Mouse (Mus musculus): ENCODE measurements around the gene Dennd2a.

Dennd2a gene

DNA sequence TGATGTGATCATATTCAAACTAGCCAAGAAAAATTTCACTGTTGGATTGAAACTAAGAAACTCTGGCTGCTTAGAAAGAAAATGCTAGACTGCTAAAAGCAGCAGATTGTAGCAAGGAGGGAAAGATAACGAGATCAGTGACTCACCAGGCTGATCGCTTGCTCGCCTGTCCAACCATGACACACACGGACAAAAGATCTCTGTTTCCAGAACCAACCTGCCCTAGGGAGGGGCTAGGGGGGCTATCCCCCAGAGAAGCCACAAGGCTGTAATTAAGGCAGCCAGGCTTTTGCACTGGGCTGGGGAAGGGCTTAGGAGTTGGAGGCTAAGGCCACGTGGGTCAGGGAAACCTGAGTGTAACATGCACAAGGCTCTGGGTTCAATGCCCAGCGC is 41.9 kb downstream of the Dennd2a start:
- CTCF ChIA-PET = no interaction called here

DNA sequence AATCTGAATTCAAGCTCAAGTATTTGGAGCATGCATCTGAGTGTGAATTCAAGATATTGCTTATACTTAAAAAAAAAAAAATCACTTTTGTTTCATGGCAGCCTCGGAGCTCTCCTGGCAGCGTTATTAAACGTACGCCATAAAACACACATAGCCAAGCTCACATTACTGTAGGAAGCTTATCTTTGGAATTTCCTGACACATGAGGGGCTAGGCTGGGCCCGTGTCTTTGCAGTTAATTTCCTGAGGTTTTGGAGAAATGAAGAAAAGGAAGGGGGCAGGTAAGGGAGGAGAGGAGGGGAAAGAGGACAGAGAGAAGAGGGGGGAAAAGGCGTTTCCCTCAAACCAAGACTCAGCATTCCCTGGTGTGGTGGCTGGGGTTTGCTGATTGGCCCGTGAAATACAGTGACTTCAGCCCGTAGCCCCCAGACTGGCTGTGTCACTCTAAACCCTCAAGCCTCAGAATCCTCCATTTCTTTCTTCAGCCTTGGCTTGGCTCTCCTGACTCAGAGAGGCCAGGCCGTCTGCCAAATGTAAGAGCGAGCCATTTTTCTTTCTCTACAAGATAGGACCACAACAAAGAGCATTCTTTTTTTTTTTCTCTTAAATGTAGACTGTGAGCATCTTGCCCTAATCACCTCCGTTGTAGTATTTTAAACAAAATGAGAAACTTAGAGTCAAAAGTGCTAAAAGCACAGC is 42.5 kb downstream of the Dennd2a start:
- CTCF ChIA-PET = no interaction called here

- CTCF ChIA-PET = no interaction called here
Observed at GRCm38 (mm10) chr6:39503476-39503875, 54.2 kb downstream of the Dennd2a start.

GRCm38 (mm10) chr6:39497165-39497564 is 60.5 kb downstream of the Dennd2a start:
- CTCF ChIA-PET = no interaction called here

GRCm38 (mm10) chr6:39493129-39493714 is 64.4 kb downstream of the Dennd2a start:
- CTCF ChIA-PET = no interaction called here

DNA sequence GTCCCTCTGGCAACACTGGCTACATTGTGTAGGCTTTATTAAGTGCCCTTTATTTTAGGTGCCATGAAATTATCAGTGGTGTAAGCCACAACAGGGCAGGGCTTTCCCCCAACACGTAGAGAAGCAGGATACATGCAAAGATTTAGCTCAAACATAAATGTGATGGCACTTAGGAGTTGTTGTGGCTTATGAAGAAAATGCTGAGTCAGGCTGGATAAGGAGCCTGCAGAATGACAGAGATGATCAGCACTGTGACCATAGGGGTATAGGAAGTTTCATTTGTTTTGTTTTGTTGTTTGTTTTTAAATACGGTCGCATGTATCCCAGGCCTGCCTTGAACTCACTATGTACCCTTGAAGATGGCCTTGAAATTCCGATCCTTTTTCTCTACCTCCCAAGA is 65.5 kb downstream of the Dennd2a start:
- CTCF ChIA-PET = no interaction called here

DNA sequence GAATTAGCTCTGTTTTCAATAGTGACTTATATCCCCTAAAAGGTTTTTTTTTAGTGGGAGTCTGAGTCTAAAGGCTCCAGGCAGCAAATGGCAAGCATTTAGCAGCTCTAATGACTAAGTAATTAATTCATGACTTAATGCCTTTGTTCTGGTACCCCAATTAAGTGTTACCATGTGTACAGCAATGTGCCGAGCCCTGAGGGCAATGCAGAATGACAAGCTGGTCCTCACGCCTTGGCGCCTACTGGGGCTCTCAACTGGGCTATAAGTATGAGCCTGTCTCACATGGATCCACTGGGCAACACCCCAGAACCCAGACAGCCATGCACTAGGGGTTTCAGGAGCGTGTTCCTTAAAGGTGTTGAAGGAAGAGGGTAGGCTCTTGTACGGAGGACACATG is 66.5 kb downstream of the Dennd2a start:
- CTCF ChIA-PET = no interaction called here

DNA sequence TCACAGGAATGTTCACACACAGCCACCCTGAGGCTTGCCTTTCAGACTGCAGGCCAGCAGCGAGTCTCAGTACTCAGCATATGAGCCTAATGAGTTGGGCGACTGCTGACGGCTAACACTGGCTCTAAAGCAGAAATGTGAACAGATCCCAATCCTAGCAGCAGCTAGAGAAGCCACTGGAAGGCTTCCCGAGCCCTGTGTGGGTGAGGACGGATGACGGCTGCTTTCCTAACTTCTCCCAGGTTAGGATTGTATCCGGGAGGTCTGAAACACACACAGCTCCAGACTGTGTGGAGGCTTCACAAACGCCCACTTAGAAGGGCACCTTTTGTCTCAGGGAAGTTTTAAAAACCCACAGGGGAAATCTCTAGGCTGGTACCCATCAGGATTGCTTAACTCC is 69.4 kb downstream of the Dennd2a start:
- CTCF ChIA-PET = no interaction called here

GRCm38 (mm10) chr6:39483656-39484055 is 74.0 kb downstream of the Dennd2a start:
- CTCF ChIA-PET = no interaction called here

DNA sequence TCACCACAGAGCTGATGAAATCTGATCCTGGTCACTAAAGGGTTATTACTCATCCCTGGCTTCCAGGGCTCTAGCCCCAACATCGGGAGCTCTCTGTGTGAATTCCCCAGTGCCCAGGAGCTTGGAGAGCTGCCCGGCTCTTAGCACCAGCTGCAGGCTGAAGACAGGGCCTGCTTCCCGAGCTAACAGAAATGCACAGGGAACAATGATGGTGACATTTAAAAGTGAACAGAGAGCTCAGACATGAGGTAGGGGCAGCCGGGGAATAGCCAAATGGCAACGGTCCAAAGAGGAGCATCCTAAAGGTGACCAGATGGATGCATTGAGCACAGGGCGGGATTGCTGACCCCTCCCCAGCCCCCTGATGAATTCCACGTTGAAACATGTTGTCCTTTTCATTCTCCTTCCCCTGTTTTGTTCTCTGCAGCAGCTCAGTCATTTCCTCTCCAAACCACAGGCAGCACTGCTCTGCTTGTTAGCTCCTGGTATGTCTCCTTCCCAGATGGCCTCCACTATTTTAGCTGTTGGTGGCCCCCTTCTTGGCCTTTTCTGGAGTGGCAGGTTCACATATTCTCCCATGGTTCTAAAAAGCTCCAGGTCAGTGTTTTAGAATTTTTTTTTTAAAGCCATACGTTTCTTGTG is 79.0 kb downstream of the Dennd2a start:
- CTCF ChIA-PET = interaction anchor here (0.6 kb wide), 1 partner anchor 858 kb away, joined by 3 read pairs; no protein-coding TSS in a partner anchor

GRCm38 (mm10) chr6:39476617-39477016 is 81.0 kb downstream of the Dennd2a start:
- CTCF ChIA-PET = no interaction called here

DNA sequence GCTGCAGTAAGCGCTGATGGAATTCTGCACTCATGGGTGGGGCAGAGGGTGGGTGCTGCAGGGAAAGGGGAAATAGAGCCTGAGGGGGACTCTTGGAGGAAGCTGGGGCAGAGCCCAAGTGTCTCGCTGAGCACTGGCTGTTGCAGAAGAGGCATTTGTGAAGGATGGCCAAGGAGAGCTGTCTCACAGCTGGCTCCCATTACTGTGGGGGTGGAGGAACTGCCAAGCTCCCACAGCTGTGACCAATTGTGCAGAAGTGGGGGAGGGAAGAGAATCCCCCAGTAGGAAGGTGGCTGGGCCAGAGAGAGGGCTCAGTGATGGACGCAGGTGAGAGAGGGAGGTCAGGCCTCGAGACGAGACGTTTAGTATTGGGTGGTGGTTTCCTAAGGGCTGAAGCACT is 83.2 kb downstream of the Dennd2a start:
- CTCF ChIA-PET = interaction anchor here (0.5 kb wide), 1 partner anchor 10 kb away, joined by 4 read pairs; no protein-coding TSS in a partner anchor

DNA sequence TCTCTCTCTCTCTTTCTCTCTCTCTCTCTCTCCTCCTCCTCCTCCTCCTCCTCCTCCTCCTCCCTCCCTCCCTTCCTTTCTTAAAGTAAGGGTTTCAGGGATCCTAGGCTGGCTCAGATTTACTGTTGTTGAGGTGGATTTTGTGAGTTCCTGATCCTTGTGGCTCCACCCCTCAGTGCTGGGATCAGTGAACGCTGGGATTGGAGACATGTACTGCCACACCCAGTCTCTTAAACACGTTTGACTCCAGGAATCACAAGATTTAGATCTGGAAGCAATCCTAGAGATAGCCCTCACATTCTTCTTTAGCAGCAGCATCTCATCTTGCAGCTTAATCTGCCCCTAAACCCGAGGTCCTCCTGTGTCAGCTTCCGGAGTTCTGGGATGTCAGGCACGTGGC is 84.8 kb downstream of the Dennd2a start:
- CTCF ChIA-PET = no interaction called here

GRCm38 (mm10) chr6:39472271-39472670 is 85.4 kb downstream of the Dennd2a start:
- CTCF ChIA-PET = no interaction called here

DNA sequence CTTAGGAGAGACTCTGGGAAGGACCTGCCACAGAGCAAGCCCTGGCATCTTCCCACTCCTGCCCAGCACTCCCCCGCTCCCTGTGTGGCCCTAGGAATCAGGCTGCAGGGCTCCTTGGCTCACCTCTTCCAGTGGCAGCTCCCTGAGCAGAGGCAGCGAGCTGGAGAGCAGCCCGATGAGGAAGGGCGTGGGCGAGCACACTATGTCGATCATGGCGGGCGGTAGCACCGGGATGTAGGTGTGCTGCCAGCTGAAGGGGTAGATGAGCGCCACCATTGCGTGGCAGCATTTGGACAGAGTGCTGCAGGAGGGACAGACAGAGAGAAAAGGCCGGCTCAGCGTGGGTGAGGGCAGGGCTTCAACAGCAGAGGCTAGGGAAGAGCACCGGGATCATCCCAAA is 87.6 kb downstream of the Dennd2a start:
- CTCF ChIA-PET = no interaction called here

DNA sequence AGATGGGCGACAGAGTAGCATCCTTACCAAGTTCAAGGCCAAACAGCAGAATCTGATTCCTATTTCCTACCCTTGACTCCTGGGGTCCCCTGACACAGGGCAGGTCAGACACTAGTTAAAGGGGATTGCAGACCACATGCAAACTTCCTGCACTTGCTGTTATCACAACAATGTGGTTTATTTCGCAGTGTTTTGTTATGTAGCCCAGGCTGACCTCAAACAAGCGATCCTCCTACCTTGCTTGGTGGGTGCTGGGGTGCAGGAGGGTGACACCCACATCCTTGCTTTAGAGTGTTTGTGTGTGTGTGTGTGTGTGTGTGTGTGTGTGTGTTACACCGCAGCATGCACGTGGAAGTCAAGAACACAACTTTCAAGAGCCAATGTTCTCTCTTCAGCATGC is 88.2 kb downstream of the Dennd2a start:
- CTCF ChIA-PET = no interaction called here

DNA sequence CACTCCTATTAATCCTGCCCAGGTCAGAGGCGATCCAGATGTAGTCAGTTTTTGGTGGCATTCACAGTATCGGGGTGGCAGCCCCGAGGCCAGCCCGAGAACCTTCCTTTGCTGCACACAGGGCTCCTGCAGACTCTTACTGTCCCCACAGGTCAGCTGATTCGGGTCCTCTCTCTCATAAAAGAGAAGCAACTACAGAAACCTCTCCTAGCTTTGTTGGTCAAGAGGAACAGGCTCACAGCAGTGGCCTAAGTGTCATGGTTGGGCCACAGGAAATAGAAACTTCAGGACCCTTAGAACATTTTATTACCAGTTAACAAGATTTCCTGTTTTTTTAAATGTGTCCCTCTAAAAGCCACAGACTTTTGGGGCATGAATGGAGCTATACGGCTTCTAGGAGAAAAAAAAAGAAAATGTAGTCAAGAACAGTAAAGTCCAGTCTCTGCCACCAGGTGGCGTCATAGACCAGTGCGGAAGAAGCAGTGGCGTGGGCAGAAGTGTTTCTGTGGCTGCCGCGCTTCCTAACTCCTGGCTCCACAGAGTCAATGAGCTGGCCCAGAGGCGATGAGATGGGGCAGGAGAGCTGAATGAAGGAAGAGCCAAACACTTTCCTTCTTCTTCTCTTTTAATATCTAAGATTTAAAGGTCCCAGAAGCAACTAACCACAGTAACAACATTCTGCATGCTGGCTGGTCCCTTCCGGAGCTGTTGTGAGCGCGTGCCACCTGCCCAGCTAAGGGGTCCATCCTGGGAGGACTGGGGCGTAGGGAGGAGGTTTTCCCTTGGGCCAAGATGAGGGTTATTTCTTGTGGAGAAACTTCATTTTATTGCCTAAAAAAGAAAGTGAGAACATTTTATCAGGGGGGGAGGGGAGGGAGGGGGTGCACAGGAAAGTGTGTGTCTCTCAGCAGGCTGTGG is 94.8 kb downstream of the Dennd2a start:
- CTCF ChIA-PET = interaction anchor here (0.7 to 1.4 kb wide), 5 partner anchors 10 to 147 kb away, joined by 3 to 6 read pairs (median 3); no protein-coding TSS in a partner anchor

DNA sequence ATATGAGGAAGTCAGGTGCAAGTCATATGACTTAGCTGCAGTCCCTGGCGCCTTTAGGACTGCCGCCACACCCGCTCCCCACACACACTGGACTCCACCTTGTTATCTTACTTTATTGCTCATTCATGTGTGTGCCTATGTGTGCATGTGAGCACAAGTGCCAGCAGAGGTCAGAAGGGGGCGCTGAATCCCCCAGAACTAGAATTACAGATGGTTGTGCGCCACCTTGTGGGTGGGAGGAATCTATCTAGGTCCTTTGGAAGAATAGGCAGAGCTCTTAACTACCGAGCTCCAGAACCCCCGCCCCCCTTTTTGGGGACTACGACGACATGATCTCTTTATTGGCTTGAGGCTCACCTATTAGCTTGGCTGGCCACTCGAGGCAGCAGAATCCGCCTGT is 97.6 kb downstream of the Dennd2a start:
- CTCF ChIA-PET = no interaction called here

GRCm38 (mm10) chr6:39455339-39456160 is 102.1 kb downstream of the Dennd2a start:
- CTCF ChIA-PET = interaction anchor here (0.6 kb wide), 1 partner anchor 29 kb away, joined by 6 read pairs; no protein-coding TSS in a partner anchor

- CTCF ChIA-PET = no interaction called here
Observed at GRCm38 (mm10) chr6:39454616-39455015, 103.1 kb downstream of the Dennd2a start.

GRCm38 (mm10) chr6:39453564-39453963 is 104.1 kb downstream of the Dennd2a start:
- CTCF ChIA-PET = interaction anchor here (0.6 to 2.0 kb wide), 3 partner anchors 9 to 758 kb away, joined by 3 to 14 read pairs (median 6); no protein-coding TSS in a partner anchor
